Mouse (Mus musculus) liver, embryonic 14.5 days (tissue): ENCODE results near the gene Ccdc27. TPM values are rescaled to one million over a fixed set of nuclear protein-coding genes. Genes with fewer than 3 reads are reported as not detected.

Experiments
- ATAC-seq: fragments of 200-750 bp; cut with Nextera tagmentation; 2 replicates; pipeline ENCODE4 v1.8.0; 2017; ENCODE audit warnings: moderate number of reproducible peaks, mild to moderate bottlenecking, moderate library complexity; ENCODE audit not compliant: insufficient read depth
- DNase-seq, 3 experiments: peaks; one replicate each; pipeline ENCODE4 v3.0.0-alpha.2; 2012 to 2013; ENCODE audit warnings: low read depth in 3 of 3, low spot score in 3 of 3
- H3K27ac ChIP-seq: fragments of 300-500 bp; sonication (generic); 2 replicates; pipeline ENCODE4 v1.5.1; 2014; ENCODE audit warnings: moderate library complexity, mild to moderate bottlenecking, control low read depth, inconsistent platforms
- H3K27me3 ChIP-seq: fragments of 300-500 bp; sonication (generic); 2 replicates; pipeline ENCODE4 v1.6.1; 2014; ENCODE audit warnings: mild to moderate bottlenecking, low read length, moderate library complexity; ENCODE audit not compliant: control insufficient read depth, insufficient read depth
- H3K36me3 ChIP-seq: fragments of 300-500 bp; sonication (generic); replicated peaks from 2 replicates; pipeline ENCODE4 v1.6.1; 2014; ENCODE audit warnings: low read depth; ENCODE audit not compliant: control insufficient read depth, insufficient read depth
- H3K4me1 ChIP-seq, 2 experiments: fragments of 200-500 bp in 1 of 2; fragments of 300-500 bp in 1 of 2; sonication (generic) in 1 of 2; replicated peaks; 2 replicates each; pipeline ENCODE4 v1.6.1; 2012 to 2014; ENCODE audit warnings: antibody characterized with exemption in 1 of 2, inconsistent platforms in 1 of 2, low read length in 1 of 2; ENCODE audit not compliant: control insufficient read depth in 2 of 2, insufficient read depth in 2 of 2
- H3K4me2 ChIP-seq: fragments of 300-500 bp; sonication (generic); 2 replicates; pipeline ENCODE4 v1.6.1; 2014; ENCODE audit warnings: low read depth, mild to moderate bottlenecking, control low read depth, moderate library complexity
- H3K4me3 ChIP-seq, 2 experiments: fragments of 200-500 bp in 1 of 2; fragments of 300-500 bp in 1 of 2; sonication (generic) in 1 of 2; 2 replicates each; pipeline ENCODE4 v1.5.1; 2012 to 2014; ENCODE audit warnings: low read depth in 2 of 2, low read length in 2 of 2, mild to moderate bottlenecking in 2 of 2, control low read depth in 1 of 2, inconsistent platforms in 1 of 2, moderate library complexity in 1 of 2; ENCODE audit not compliant: insufficient read depth in 1 of 2
- H3K9ac ChIP-seq: fragments of 300-500 bp; sonication (generic); replicated peaks from 2 replicates; pipeline ENCODE4 v1.6.1; 2014; ENCODE audit warnings: mild to moderate bottlenecking, control low read depth, moderate library complexity
- H3K9me3 ChIP-seq: fragments of 300-500 bp; sonication (generic); 2 replicates; pipeline ENCODE4 v1.6.1; 2016; ENCODE audit warnings: low read length, mixed read lengths; ENCODE audit not compliant: control insufficient read depth
- CTCF ChIP-seq: IDR thresholded peaks from 2 replicates; pipeline ENCODE4 v1.5.1; 2016; ENCODE audit warnings: antibody characterized with exemption, low read depth, control low read depth
- EP300 ChIP-seq: IDR thresholded peaks from 2 replicates; pipeline ENCODE4 v1.6.1; 2016; ENCODE audit warnings: antibody characterized with exemption, low read depth
- WGBS: fragments of 180-500 bp; shearing (Covaris S2); extraction: QIAGEN DNeasy Blood & Tissue Kit; methylation state at CpG from one replicate; pipeline ENCODE4 v1.1.7; 2014; ENCODE audit not compliant: insufficient replicate concordance; 5-methylcytosine and 5-hydroxymethylcytosine counted together
- polyA plus RNA-seq, 2 experiments: library from polyadenylated mRNA; depleted of rRNA in 1 of 2; stranded (reverse) in 1 of 2; unstranded in 1 of 2; fragments of >200 nt; fragmentation: Nextera tagmentation in 1 of 2; extraction: Ambion mirVana in 1 of 2; gene quantifications; 2 replicates each; pipeline versions ENCODE4 v1.2.1 to v1.2.3; 2012 to 2014

Ccdc27 gene
- polyA plus RNA-seq, 2 experiments = not detected

- no peak for DNase-seq
- 47% methylated on average over 4 of the region's 4 CpGs for WGBS
- H3K27ac ChIP-seq = no peak overlapping the region
- no peaks in the 10 kb centered on the region for H3K36me3 ChIP-seq
- no peaks in the 10 kb centered on the region for H3K27me3 ChIP-seq
- H3K4me2 ChIP-seq = no peak overlapping the region
- no peak overlapping the region for H3K9ac ChIP-seq
- H3K4me3 ChIP-seq = no peak overlapping the region
- H3K4me1 ChIP-seq = no peaks in the 10 kb centered on the region
- no peaks in the 10 kb centered on the region for H3K9me3 ChIP-seq
- TF ChIP-seq EP300 = no peak
- peak; percentile 67 for TF ChIP-seq CTCF
- no peak for ATAC-seq
Observed at GRCm38 (mm10) chr4:154053065-154053464, 10.6 kb upstream of the Ccdc27 start.

DNA sequence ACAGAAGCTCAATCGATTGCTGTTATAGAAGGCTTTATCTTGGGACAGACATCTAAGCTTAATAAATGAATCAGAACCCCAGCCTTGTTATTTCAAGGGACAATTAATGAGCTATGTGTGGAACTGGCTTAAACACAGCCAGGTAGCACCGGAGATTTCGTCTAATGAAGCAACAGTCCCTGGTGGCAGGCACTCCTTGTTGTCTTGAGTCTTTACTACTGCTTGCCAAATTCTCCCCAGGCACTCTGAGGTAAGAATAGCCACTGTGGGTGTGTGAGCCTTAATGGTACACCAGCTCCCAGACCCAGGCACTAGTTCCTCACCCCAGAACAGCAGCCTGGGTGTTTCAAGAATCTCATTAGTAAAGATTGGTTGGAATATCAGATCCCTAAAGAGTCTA is 8.9 kb upstream of the Ccdc27 start:
- no peak overlapping the region for H3K9ac ChIP-seq
- H3K4me2 ChIP-seq = no peak overlapping the region
- no peak for DNase-seq
- TF ChIP-seq EP300 = no peak
- TF ChIP-seq CTCF = no peak
- H3K4me1 ChIP-seq = no peaks in the 10 kb centered on the region
- H3K27ac ChIP-seq = no peak overlapping the region
- H3K4me3 ChIP-seq = no peak overlapping the region
- WGBS = 79% methylated on average over 3 of the region's 3 CpGs
- no peaks in the 10 kb centered on the region for H3K36me3 ChIP-seq
- no peaks in the 10 kb centered on the region for H3K9me3 ChIP-seq
- H3K27me3 ChIP-seq = no peaks in the 10 kb centered on the region
- ATAC-seq = no peak

DNA sequence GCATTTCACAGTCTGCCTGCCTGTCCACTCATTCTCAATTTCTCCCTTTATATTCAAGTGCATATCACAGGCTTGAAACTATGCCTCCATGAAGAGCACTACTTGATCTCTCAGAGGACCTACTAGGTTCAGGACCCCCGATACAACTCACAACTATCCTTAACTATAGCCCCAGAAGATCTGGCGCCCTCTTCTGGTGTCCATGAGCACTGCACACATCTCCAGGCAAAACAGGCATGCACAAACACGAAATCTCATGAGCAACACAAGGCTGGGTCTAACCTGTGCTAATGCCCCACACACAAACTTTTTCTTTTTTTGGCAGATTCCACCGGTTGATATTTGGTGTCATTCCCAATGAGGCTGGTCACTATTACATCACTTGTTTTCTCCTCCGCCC is 3.4 kb upstream of the Ccdc27 start:
- TF ChIP-seq CTCF (peak; percentile 71), EP300 (no peak)
- Histone ChIP-seq H3K27ac (no peak overlapping the region), H3K36me3 (no peaks in the 10 kb centered on the region), H3K27me3 (no peaks in the 10 kb centered on the region), H3K4me1 (no peaks in the 10 kb centered on the region), H3K4me3 (no peak overlapping the region), H3K9me3 (no peaks in the 10 kb centered on the region), H3K4me2 (no peak overlapping the region), H3K9ac (no peak overlapping the region)
- DNase-seq (no peak), ATAC-seq (no peak)
- WGBS = 49% methylated on average over 5 of the region's 5 CpGs

- 47% methylated on average over 3 of the region's 3 CpGs for WGBS
- Histone ChIP-seq H3K9ac (no peak overlapping the region), H3K27me3 (no peaks in the 10 kb centered on the region), H3K4me3 (no peak overlapping the region), H3K4me2 (no peak overlapping the region), H3K36me3 (no peaks in the 10 kb centered on the region), H3K27ac (no peak overlapping the region), H3K9me3 (no peaks in the 10 kb centered on the region), H3K4me1 (peaks cover 0 to 5% of the 10 kb centered on the region in 2 experiments; a peak in 3 of 4 replicates)
- no peak for ATAC-seq
- TF ChIP-seq CTCF = no peak
- no peak for TF ChIP-seq EP300
- DNase-seq = no peak
Observed at GRCm38 (mm10) chr4:154037123-154037522, 5.4 kb downstream of the Ccdc27 start.

GRCm38 (mm10) chr4:154028646-154029045 is 13.8 kb downstream of the Ccdc27 start:
- peaks cover 4% of the 10 kb centered on the region; the same call in 1 of the 2 replicates for H3K36me3 ChIP-seq
- H3K9ac ChIP-seq = no peak overlapping the region
- peaks cover 8 to 28% of the 10 kb centered on the region in 2 experiments for H3K4me1 ChIP-seq
- no peaks in the 10 kb centered on the region for H3K27me3 ChIP-seq
- TF ChIP-seq CTCF = peak; percentile 79
- TF ChIP-seq EP300 = no peak
- H3K4me3 ChIP-seq = no peak overlapping the region
- ATAC-seq (no peak), DNase-seq (no peak)
- no peaks in the 10 kb centered on the region for H3K9me3 ChIP-seq
- no peak overlapping the region for H3K27ac ChIP-seq
- H3K4me2 ChIP-seq = no peak overlapping the region
